Mouse (Mus musculus) 3134 (cell line): ENCODE measurements around the gene Olfr1277.

ENCODE experiments used
- DNase-seq: peaks from one replicate; pipeline ENCODE4 v3.0.0-alpha.2; 2011; ENCODE audit warnings: low spot score; ENCODE audit not compliant: insufficient read length; ENCODE audit errors: extremely low read depth

Gene Olfr1277

DNA sequence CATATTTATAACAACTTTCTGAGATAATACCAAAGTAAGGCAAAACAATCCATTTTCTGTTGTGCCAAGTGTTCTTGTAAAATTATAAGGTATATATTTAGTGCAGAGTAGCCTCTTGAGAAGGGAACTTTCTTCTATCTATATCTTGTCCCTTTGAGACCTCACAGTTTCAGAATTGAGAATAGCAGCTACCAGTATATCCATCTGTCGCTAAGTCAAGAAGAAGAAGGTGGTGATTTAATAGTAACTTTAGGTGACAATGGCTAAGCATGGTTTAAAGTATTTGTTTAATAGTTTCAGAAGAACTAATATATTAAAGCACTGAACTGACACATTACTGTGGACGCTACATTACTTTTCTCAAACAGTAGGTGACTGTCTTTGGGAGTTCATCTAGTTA is at the start of gene Olfr1277:
Olfr1277 (minus strand) TSS at position 101 of the 400 bp plus-strand sequence.
- DNase-seq, result no peak

DNA sequence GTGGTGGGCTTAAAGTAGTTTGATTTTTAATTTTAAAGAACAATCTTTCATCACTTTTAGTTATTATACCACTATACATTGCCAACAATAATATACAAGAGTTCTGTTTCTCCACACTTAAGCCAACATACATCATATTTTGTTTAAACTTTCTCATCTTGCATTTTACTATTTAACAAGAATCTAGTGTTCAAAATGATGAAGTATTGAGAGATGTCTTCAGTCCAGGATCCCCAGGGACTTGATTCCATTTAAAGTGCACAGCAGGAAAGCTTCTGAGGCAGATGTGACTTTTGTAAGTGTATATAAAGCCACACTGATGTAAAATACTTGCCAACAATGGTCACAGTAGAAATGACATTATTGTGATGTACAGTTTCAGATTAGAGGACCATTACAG is 39.8 kb upstream of the Olfr1277 start, which contains the start of gene Olfr1280:
Olfr1280 (plus strand) TSS at position 301 of the 400 bp plus-strand sequence.
- DNase-seq, result no peak

DNA sequence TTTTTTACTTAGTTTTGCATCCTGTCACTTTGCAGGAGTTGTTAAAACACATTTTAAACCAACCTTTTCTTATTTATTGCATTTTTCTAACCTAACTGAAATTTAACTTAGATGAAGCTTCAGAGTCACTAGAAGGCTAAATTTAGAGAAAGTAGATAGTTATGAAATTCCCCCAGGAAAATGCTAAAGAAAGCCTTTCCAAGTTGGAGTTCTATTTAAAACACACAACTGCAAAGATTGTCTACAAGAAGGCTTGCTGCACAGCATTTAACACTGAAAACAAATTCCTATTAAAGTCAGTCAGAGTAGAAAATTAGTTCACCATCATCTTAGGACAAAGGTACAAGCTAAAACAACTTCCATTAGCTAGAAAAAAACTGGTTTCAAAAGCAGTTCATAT is 26.5 kb upstream of the Olfr1277 start, which contains the start of gene Olfr1279:
Olfr1279 (plus strand) TSS at position 262 of the 400 bp plus-strand sequence.
- DNase-seq, result no peak

DNA sequence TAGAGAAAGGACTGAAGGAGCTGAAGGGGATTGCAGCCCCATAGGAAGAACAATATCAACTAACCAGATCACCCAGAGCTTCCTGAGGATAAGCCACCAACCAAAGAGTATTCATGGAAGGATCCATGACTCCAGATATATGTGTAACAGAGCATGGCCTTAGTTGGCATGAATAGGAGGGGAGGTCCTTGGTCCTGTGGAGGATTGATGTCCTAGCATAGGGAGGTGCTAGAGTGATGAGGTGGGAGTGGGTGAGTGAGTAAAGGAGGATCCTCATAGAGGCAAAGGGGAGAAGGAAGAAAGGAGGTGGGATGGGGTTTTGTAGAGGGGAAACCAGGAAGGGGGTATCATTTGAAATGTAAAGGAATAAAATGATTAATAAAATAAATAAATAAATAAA is 24.6 kb upstream of the Olfr1277 start:
- no peak for DNase-seq

DNA sequence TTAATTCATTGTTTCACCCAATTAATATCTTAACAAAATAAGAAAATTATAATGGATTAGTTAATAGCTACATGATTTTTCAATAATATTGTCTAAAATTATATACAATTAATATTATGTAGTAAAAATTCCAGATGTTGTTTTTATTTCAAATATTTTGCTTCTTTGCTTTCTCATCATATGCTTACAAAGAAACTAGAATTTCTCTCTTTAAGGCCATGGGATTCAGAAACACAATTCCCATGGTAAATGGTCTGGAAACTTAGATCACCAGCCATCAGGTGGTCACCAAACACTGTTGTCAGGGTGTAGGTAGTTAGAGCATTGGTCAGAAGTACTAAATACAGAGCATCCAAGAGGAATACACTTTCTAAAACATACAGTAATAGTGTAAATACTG is 15.9 kb upstream of the Olfr1277 start, which contains the start of gene Olfr1278:
Olfr1278 (plus strand) TSS at position 301 of the 400 bp plus-strand sequence.
- no peak for DNase-seq

DNA sequence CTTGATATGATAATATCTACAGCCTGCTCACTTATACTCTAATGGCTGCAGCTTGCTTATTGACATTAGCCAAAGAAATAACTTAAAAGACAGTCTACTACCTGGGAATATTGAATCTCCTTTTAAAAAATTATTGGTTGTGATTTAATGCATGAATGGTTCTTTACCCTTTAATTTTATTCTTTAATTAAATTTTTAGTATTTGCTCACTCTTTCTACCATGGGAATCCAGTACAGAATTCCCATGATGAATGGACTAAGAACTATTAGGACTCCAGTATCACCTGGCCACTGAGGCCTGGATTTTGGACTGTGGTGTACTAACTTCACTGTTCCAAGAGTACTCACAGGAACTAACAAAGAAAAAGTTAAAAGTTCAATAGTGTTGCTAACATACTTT is 19.7 kb downstream of the Olfr1277 start, which contains the start of gene Olfr1276:
Olfr1276 (plus strand) TSS at position 301 of the 400 bp plus-strand sequence.
- DNase-seq, result no peak

DNA sequence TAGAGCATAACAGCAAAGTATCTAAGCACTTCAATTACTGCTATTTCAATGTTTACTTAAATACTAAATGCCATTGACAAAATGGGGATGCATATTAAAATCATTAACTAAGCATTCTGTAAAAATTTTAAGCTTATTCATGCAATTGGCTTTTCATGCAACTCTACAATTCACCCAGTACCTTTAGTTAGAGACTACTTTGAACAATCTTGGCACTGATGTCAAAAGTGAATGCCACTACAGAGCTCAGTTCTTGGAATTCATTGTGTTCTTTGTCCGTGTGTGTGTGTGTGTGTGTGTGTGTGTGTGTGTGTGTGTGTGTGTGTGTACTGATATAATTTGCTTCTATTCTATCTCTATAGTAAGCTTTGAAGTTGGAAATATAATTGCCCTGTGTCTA is 38.7 kb downstream of the Olfr1277 start, which contains the start of gene Olfr1275:
Olfr1275 (minus strand) TSS at position 101 of the 400 bp plus-strand sequence.
- no peak for DNase-seq

DNA sequence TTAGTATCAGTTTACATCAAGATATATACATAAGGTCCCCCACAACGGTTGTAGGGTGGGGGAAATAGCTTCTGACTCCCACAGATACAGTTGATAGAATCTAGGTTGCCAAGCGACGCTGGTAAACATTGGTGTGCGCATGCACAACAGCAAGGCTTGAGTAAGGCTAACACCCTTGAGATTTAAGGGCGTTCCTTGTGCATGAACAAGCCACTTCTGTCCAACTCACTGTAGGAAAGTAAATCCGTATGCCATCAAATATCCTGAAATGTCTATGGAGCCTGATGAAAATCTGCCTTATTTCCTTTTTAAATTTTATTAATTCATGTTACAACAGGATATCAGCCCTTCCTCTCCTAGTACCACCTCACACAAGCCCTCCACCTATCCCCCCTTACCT is 44.4 kb downstream of the Olfr1277 start, which contains the start of gene 4930430A15Rik:
4930430A15Rik (minus strand) TSS at position 101 of the 400 bp plus-strand sequence.
- no peak for DNase-seq
